Mouse (Mus musculus): Measurements from ENCODE around the gene Strn3.

Strn3 gene

GRCm38 (mm10) chr12:51691845-51692632 is at the start of gene Strn3:
Gene Strn3 (minus strand): TSS chr12:51691897.
- DNase-seq (ENCODE audit: low read depth, low spot score): peak; percentile 97

GRCm38 (mm10) chr12:51736807-51737206 is 45.1 kb upstream of the Strn3 start:
- DNase-seq (ENCODE audit: low read depth, low spot score): no peak

GRCm38 (mm10) chr12:51736381-51736780 is 44.7 kb upstream of the Strn3 start:
- no peak for DNase-seq (ENCODE audit: low read depth, low spot score)

GRCm38 (mm10) chr12:51735840-51736271 is 44.2 kb upstream of the Strn3 start:
- no peak for DNase-seq (ENCODE audit: low read depth, low spot score)

- DNase-seq (ENCODE audit: low read depth, low spot score): no peak
These were observed 43.0 kb upstream of the Strn3 start for GRCm38 (mm10) chr12:51734605-51735211.

GRCm38 (mm10) chr12:51729827-51730226 is 38.1 kb upstream of the Strn3 start:
- DNase-seq (ENCODE audit: low read depth, low spot score): no peak

- no peak for DNase-seq (ENCODE audit: low read depth, low spot score)
These were observed 37.4 kb upstream of the Strn3 start for GRCm38 (mm10) chr12:51729058-51729457.

GRCm38 (mm10) chr12:51721836-51722235 is 30.1 kb upstream of the Strn3 start:
- DNase-seq (ENCODE audit: low read depth, low spot score): no peak

- DNase-seq (ENCODE audit: low read depth, low spot score): no peak
These were observed 26.9 kb upstream of the Strn3 start for GRCm38 (mm10) chr12:51718617-51719016.

- DNase-seq (ENCODE audit: low read depth, low spot score): no peak
These were observed 21.0 kb upstream of the Strn3 start for GRCm38 (mm10) chr12:51712685-51713084.

- no peak for DNase-seq (ENCODE audit: low read depth, low spot score)
These were observed 18.5 kb upstream of the Strn3 start for GRCm38 (mm10) chr12:51710154-51710553.

GRCm38 (mm10) chr12:51709741-51710140 is 18.0 kb upstream of the Strn3 start:
- no peak for DNase-seq (ENCODE audit: low read depth, low spot score)

GRCm38 (mm10) chr12:51708941-51709686 is 17.4 kb upstream of the Strn3 start:
- no peak for DNase-seq (ENCODE audit: low read depth, low spot score)

- DNase-seq (ENCODE audit: low read depth, low spot score): no peak
These were observed 15.1 kb upstream of the Strn3 start for GRCm38 (mm10) chr12:51706673-51707235.

GRCm38 (mm10) chr12:51705778-51706177 is 14.1 kb upstream of the Strn3 start:
- DNase-seq (ENCODE audit: low read depth, low spot score): no peak

- no peak for DNase-seq (ENCODE audit: low read depth, low spot score)
These were observed 12.9 kb upstream of the Strn3 start for GRCm38 (mm10) chr12:51704572-51704971.

- DNase-seq (ENCODE audit: low read depth, low spot score): no peak
These were observed 12.2 kb upstream of the Strn3 start for GRCm38 (mm10) chr12:51703859-51704258.

GRCm38 (mm10) chr12:51701723-51702122 is 10.0 kb upstream of the Strn3 start:
- no peak for DNase-seq (ENCODE audit: low read depth, low spot score)

- DNase-seq (ENCODE audit: low read depth, low spot score): no peak
These were observed 8.1 kb upstream of the Strn3 start for GRCm38 (mm10) chr12:51699623-51700393.

GRCm38 (mm10) chr12:51696157-51696556 is 4.5 kb upstream of the Strn3 start:
- no peak for DNase-seq (ENCODE audit: low read depth, low spot score)

- DNase-seq (ENCODE audit: low read depth, low spot score): no peak
These were observed 3.3 kb upstream of the Strn3 start for GRCm38 (mm10) chr12:51694966-51695365.

All from A20 (cell line).